Mouse (Mus musculus) embryo, embryonic 11 days (tissue): ENCODE measurements around the gene Tepsin.

Source experiments
- DNase-seq: peaks from one replicate; pipeline ENCODE4 v3.0.0-alpha.2; 2015

Gene Tepsin

GRCm38 (mm10) chr11:120098588-120099511, at the start of gene Tepsin, which contains the start of gene Ndufaf8:
Gene Tepsin, minus strand, starts transcription at chr11:120098731.
Gene Ndufaf8, plus strand, starts transcription at chr11:120098928.
- peak; percentile 96 for DNase-seq

DNA sequence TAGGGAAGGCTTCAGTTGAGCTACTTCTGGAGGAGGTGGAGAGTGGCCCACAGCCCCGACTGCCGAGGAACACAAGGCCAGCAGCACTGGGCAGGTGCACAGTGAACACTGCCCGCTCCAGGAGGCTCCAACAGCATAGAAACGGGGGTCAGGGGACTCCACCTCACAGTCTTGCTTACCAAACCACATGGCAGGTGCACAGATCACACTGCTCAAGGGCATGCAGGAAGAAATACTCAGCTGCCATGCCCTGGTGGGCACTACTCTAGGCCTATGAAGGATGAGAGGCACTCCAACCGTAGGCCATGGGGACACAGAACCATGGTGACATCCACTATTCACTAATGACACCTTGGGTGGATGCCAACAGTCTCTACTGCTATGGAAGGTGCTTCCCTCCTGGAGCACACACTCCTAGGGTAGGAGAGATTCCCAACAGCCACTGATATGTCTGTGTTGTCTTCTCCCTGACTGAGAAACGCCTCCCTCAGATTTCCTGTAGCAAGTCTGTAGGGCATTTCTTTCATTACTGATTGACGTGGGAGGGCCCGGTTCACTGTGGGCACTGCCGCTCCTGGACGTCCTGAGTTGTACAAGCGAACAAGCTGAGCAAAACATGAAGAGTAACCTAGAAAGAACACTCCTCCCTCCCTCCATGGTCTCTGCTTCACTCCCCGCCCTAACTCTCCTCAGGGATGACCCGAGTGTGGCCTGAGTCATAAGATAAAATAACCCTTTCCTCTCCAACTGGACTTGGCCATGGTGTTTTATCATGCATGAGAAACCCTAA, 45.4 kb upstream of the Tepsin start:
- no peak for DNase-seq

- DNase-seq: no peak
These were observed 44.1 kb upstream of the Tepsin start for GRCm38 (mm10) chr11:120142601-120143051.

GRCm38 (mm10) chr11:120140255-120140654, 41.7 kb upstream of the Tepsin start:
- DNase-seq: no peak

- DNase-seq: no peak
These were observed 40.8 kb upstream of the Tepsin start for GRCm38 (mm10) chr11:120139309-120139731.

- DNase-seq: no peak
These were observed 39.1 kb upstream of the Tepsin start for GRCm38 (mm10) chr11:120137625-120138004.

- no peak for DNase-seq
These were observed 38.5 kb upstream of the Tepsin start for GRCm38 (mm10) chr11:120136796-120137624.

DNA sequence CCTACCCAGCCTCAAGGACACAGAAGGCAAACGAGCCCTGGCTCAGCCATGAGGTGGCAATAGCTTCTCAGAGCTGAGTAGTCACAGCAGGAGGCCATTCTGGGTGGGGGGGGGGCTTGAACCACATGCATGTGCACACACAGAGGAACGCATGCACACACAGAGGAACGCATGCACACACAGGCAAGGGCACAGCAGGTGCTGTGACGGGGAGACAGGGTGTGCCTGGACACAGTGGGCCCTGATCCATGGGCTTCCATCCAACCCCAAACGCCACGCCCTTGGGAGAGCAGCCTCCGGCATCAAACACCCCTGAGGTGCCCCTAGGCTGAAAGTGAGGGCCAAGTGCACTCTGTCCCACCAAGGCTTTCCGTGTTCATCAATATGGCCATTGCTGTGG, 37.7 kb upstream of the Tepsin start:
- DNase-seq: no peak

- DNase-seq: no peak
These were observed 36.5 kb upstream of the Tepsin start for GRCm38 (mm10) chr11:120134847-120135530.

DNA sequence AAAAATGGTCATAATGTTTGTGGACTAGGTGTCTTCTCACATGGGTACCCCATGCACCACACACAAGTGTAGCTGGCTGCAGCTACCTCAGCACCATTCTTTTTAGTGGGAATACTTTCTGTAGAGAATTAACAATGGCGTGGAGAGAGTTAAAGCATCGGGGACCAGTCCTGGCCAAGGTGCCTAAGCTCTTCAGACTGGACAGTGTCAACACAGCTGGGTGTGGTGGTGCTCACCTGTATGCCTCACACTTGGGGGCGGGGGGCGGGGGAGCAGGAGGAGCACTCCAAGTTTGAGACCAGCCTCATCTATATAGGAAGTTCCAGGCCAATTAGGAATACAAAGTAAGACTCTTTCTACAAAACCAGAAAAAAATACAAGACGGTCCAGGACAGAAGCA, 35.6 kb upstream of the Tepsin start:
- no peak for DNase-seq

DNA sequence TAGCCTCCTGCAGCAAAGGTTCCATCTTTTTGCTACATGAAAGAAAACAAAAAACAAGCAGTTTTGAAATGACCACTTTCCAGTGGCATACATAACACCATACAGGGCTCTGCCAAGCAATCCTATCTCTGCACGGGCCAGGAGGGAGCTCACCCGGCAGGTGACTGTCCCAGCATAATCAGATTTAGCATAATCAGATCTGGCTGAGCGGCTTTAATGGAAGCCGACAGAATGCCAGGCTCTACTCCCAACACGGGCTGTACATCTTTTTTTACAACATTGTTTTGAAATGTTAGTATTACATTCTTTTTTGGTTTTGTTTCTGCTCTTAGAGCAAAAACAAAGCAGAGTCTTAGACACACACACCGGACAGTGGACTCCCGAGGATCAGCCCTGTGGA, 30.8 kb upstream of the Tepsin start:
- DNase-seq: no peak

DNA sequence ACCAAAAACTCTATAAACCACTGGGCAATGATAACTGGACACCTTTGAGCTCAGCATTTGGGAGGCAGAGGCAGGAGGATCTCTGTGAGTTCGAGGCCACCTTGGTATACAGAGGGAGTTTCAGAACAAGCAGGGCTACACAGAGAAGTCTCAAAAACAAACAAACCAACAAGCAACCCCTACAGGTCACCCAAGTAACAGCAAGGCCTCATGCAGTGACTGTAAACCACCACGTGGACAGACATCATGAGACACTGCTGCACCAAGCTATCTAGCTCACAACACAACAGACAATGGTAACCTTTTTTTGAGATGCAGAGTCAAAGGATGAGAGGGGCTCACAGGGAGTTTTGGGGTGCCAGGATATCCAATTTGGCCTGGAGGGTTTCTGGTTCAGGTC, 28.3 kb upstream of the Tepsin start:
- no peak for DNase-seq

- DNase-seq: no peak
These were observed 23.6 kb upstream of the Tepsin start for GRCm38 (mm10) chr11:120122126-120122525.

GRCm38 (mm10) chr11:120120642-120121420, 22.3 kb upstream of the Tepsin start:
- peak; percentile 73 for DNase-seq

DNA sequence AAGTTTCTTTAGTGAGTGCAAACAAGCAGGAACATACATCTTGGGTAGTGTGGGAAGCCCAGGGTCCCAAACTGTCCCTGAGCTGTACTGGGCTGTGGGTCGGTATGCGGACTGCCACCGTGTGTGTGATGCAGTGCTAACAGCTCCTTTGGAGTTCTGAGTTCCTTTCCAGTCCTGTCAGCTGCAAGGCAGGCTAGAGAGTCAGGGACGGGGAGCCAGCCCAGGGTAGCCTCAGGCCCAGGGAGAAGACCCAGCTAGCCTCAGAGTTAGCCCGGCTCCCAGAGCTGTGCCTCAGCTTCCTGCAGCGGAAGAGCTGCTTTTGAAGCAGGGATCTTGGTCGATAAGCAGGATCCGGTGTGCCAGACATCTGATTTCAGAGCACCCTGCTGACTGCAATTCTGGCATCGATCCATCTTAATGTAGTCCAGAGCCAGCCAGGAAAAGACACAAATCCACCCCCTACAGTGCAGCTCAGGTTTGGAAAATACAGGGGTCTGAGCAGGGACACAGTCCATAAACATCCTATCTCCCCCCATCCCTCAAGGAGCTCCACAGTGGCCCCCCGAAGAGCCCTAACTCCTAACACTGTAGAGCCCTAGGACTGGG, 21.5 kb upstream of the Tepsin start:
- no peak for DNase-seq

GRCm38 (mm10) chr11:120119108-120119507, 20.6 kb upstream of the Tepsin start:
- no peak for DNase-seq

- DNase-seq: no peak
These were observed 19.1 kb upstream of the Tepsin start for GRCm38 (mm10) chr11:120117626-120118025.

DNA sequence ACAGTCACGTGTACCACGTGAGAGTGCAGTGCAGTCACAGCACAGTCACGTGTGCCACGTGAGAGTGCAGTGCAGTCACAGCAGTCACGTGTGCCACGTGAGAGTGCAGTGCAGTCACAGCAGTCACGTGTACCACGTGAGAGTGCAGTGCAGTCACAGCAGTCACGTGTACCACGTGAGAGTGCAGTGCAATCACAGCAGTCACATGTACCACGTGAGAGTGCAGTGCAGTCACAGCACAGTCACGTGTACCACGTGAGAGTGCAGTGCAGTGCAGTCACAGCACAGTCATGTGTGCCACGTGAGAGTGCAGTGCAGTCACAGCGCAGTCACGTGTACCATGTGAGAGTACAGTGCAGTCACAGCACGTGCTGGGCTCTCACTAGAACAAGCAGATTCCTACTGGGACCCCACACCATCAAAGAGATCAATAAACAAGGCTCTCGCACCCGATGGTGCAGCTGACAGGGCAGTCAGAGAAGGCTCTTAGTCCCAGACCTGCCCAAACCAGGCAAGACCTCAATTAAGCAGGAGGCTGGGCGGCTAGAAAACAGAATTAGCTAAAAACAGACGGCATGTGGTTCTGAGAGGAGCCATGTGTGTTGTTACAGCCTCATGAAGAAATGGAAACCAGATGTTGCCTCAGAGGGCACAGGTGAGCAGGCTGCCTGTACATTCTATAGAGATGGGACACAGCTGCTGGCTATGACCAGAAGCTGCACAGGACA, 16.1 kb upstream of the Tepsin start:
- DNase-seq: peak; percentile 74

DNA sequence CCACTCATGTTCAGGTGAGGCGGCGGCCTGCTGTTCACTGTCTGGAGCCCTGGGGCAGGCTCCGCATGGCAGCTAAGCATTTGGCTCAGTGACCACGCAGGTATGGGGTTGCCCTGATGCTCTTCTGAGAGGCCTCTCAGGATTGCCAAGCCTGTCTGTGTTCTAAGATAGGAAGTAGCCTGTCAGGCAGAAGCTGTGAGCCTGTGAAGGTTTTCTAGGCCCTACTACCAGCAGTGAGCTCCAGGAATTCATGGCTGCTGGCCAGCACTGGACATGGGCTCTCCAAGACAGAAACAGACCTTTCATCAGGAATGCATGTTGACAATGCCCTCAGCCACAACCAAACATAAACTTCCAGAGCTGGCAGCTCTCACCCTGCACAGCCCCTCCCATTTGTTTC, 13.6 kb upstream of the Tepsin start:
- no peak for DNase-seq

- peak; percentile 82 for DNase-seq
These were observed 12.5 kb upstream of the Tepsin start for GRCm38 (mm10) chr11:120111033-120111432.
